Mouse (Mus musculus): Measurements from ENCODE around the gene Rbm8a. TPM values are rescaled to one million over a fixed set of nuclear protein-coding genes. Genes with fewer than 3 reads are reported as not detected.

Rbm8a gene
- polyA plus RNA-seq, 1 experiment from 2014 or later, result 137 TPM

DNA sequence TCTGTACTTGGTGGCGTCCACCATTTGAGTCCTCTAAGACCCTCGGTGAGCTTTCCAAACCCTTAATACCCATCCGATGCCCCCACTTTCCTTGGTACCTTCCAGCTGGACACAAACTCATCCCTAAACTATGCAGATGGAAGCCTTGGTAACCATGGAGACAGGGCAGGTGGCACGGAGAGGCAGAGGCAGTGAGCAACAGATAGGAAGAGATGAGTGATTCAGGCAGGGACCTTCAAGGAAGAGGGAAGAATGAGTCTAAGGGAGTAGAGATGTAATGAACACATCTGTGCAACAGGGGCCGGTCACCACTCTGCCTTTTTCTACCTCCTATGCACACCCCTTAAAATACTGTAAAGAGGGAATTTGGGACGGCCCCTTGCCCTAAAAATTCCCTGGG is 34.1 kb upstream of the Rbm8a start:
- H3K4me1 ChIP-seq (replicated peaks; ENCODE audit: control insufficient read depth, insufficient read depth, low read length), result peaks cover 37% of the 10 kb centered on the region
- H3K27me3 ChIP-seq (replicated peaks; ENCODE audit: control insufficient read depth, insufficient read depth, low read length), result peaks cover 24% of the 10 kb centered on the region; the same call in 1 of the 2 replicates
- ATAC-seq (replicated peaks; ENCODE audit: low FRiP score, low TSS enrichment, low read depth) (no peak), DNase-seq (ENCODE audit: low spot score) (no peak)
- H3K4me2 ChIP-seq (ENCODE audit: low read length), result peak overlapping the region; percentile 96
- WGBS, result 25% methylated on average over 6 of the region's 6 CpGs
- no peaks in the 10 kb centered on the region for H3K36me3 ChIP-seq (ENCODE audit: control insufficient read depth, insufficient read depth, low read length)
- H3K4me3 ChIP-seq (ENCODE audit: low read depth, low read length), result peak overlapping the region; percentile 48; the same call in 1 of the 2 replicates
- no peaks in the 10 kb centered on the region for H3K9me3 ChIP-seq (ENCODE audit: control insufficient read depth, low read length)
- no peak overlapping the region for H3K27ac ChIP-seq (ENCODE audit: low read depth)
- H3K9ac ChIP-seq (ENCODE audit: low read length), result no peak overlapping the region

DNA sequence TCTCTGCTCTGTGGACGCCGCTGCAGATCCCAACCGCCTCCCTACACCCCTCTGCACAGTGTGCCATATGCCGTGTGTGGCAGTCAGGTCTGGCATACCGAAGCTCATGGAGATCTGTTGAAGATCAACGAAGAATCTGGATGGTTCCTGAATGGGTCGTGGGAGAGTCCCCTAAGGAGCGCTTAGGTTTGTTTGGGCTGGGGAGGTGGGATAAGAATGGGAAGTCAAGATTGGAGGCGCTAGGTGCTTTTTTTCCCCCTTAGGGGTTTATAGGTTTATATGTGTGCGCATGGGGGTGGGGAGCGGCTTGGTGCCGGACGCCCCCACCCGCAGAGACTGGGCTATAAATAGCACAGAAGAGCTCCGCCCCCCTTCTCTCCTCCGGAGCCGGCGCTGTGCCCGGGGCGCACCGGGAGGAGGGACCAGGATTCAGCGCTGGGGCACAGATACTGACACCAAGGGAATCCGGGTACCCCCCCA is 33.5 kb upstream of the Rbm8a start, which contains the start of gene Ankrd34a:
Ankrd34a (plus strand) TSS at position 409 of the 480 bp plus-strand sequence.
- DNase-seq (ENCODE audit: low spot score) (no peak), ATAC-seq (replicated peaks; ENCODE audit: low FRiP score, low TSS enrichment, low read depth) (no peak)
- H3K4me1 ChIP-seq (replicated peaks; ENCODE audit: control insufficient read depth, insufficient read depth, low read length), result peaks cover 37% of the 10 kb centered on the region
- no peaks in the 10 kb centered on the region for H3K9me3 ChIP-seq (ENCODE audit: control insufficient read depth, low read length)
- peak within 1 kb of the TSS; percentile 48 for H3K4me3 ChIP-seq (ENCODE audit: low read depth, low read length)
- H3K36me3 ChIP-seq (ENCODE audit: control insufficient read depth, insufficient read depth, low read length), result no peaks in the 10 kb centered on the region
- peak within 1 kb of the TSS; percentile 47; the same call in 1 of the 2 replicates for H3K27ac ChIP-seq (ENCODE audit: low read depth)
- H3K9ac ChIP-seq (ENCODE audit: low read length), result peak within 1 kb of the TSS; percentile 50
- peak within 1 kb of the TSS; percentile 96 for H3K4me2 ChIP-seq (ENCODE audit: low read length)
- peaks cover 24% of the 10 kb centered on the region; the same call in 1 of the 2 replicates for H3K27me3 ChIP-seq (replicated peaks; ENCODE audit: control insufficient read depth, insufficient read depth, low read length)
- 1% methylated on average over 19 of the region's 23 CpGs for WGBS

DNA sequence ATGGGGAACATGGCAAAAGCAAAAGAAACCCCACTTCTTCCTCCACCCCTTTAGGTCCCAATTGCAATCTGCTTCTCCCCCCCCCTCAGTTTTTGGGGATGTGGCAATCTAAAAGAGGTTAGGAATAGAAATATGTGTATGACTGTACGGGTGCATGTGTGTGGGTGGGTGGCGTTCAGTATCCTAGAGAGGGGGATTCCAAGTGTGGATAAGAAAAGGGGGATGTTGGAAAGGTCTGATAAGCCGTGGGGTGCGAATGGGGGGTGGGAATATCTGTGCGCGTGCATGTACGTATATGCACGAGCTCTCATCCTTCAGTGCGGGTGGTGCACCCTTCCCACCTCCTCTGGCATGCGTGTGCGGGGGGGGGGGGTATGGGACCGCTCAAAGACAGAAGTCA is 32.9 kb upstream of the Rbm8a start:
- no peak overlapping the region for H3K27ac ChIP-seq (ENCODE audit: low read depth)
- H3K4me1 ChIP-seq (replicated peaks; ENCODE audit: control insufficient read depth, insufficient read depth, low read length), result peaks cover 37% of the 10 kb centered on the region
- H3K4me3 ChIP-seq (ENCODE audit: low read depth, low read length), result peak overlapping the region; percentile 48
- no peak for DNase-seq (ENCODE audit: low spot score)
- WGBS, result 2% methylated on average over 11 of the region's 12 CpGs
- H3K9ac ChIP-seq (ENCODE audit: low read length), result peak overlapping the region; percentile 50
- peak overlapping the region; percentile 96 for H3K4me2 ChIP-seq (ENCODE audit: low read length)
- H3K9me3 ChIP-seq (ENCODE audit: control insufficient read depth, low read length), result no peaks in the 10 kb centered on the region
- ATAC-seq (replicated peaks; ENCODE audit: low FRiP score, low TSS enrichment, low read depth), result no peak
- peaks cover 24% of the 10 kb centered on the region; the same call in 1 of the 2 replicates for H3K27me3 ChIP-seq (replicated peaks; ENCODE audit: control insufficient read depth, insufficient read depth, low read length)
- no peaks in the 10 kb centered on the region for H3K36me3 ChIP-seq (ENCODE audit: control insufficient read depth, insufficient read depth, low read length)

DNA sequence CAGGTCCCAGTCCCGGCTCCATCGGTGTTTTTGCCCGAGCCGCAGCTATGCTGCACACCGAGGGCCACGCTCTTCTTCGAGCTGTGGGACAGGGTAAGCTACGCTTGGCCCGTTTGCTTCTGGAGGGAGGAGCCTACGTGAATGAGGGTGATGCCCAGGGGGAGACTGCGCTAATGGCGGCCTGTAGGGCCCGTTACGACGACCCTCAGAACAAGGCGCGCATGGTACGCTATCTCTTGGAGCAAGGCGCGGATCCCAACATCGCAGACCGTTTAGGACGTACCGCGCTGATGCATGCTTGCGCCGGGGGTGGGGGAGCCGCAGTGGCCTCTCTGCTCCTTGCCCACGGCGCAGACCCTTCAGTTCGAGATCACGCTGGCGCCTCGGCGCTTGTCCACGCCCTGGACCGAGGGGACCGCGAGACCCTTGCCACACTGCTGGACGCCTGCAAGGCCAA is 32.3 kb upstream of the Rbm8a start:
- H3K27ac ChIP-seq (ENCODE audit: low read depth), result peak overlapping the region; percentile 47
- peak; percentile 78 for DNase-seq (ENCODE audit: low spot score)

DNA sequence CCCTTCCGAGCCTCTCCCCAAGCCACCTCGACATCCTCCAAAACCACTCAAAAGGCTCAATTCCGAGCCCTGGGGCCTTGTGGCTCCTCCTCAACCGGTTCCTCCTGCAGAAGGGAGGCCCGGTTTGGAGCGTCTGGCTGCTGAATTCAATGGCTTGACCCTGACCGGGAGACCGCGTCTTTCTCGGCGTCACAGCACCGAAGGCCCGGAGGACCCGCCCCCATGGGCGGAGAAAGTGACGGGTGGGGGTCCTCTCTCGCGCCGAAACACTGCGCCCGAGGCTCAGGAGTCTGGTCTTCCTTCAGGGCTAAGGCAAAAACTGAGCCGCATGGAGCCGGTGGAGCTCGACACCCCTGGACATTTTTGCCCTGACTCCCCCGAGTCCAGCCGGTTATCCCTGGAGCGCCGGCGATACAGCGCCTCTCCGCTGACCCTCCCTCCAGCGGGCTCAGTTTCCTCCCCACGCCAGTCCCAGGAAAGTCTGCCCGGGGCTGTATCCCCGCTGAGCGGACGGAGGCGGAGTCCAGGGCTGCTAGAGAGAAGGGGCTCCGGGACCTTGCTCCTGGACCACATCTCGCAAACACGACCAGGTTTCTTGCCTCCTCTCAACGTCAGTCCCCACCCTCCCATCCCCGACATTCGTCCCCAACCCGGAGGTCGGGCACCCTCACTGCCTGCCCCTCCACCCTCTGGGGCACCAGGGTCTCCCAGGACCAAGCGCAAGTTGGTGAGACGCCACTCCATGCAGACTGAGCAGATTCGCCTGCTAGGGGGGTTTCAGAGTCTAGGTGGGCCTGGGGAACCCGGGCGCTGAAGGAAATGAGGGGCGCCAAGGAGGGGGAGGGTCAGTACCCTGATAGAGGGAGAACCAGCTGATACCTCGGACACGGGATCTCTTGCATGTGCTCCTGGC is 31.3 kb upstream of the Rbm8a start:
- Histone ChIP-seq H3K9ac (ENCODE audit: low read length) (peak overlapping the region; percentile 50), H3K4me2 (ENCODE audit: low read length) (peak overlapping the region; percentile 96), H3K9me3 (ENCODE audit: control insufficient read depth, low read length) (no peaks in the 10 kb centered on the region), H3K27ac (ENCODE audit: low read depth) (peak overlapping the region; percentile 47), H3K4me1 (replicated peaks; ENCODE audit: control insufficient read depth, insufficient read depth, low read length) (peaks cover 34% of the 10 kb centered on the region), H3K36me3 (ENCODE audit: control insufficient read depth, insufficient read depth, low read length) (0 out of 2 replicates have a peak, but pooled peaks cover under 1% of the 10 kb centered on the region), H3K27me3 (replicated peaks; ENCODE audit: control insufficient read depth, insufficient read depth, low read length) (peaks cover 24% of the 10 kb centered on the region; the same call in 1 of the 2 replicates), H3K4me3 (ENCODE audit: low read depth, low read length) (peak overlapping the region; percentile 48)
- DNase-seq (ENCODE audit: low spot score), result peak; percentile 82
- 1% methylated on average over 54 of the region's 54 CpGs for WGBS
- ATAC-seq (replicated peaks; ENCODE audit: low FRiP score, low TSS enrichment, low read depth), result no peak

More for the DNA sequence above, 32.3 kb upstream of the Rbm8a start:
- Histone ChIP-seq H3K4me3 (ENCODE audit: low read depth, low read length) (peak overlapping the region; percentile 48), H3K9ac (ENCODE audit: low read length) (peak overlapping the region; percentile 50), H3K36me3 (ENCODE audit: control insufficient read depth, insufficient read depth, low read length) (no peaks in the 10 kb centered on the region), H3K4me2 (ENCODE audit: low read length) (peak overlapping the region; percentile 96), H3K27me3 (replicated peaks; ENCODE audit: control insufficient read depth, insufficient read depth, low read length) (peaks cover 24% of the 10 kb centered on the region; the same call in 1 of the 2 replicates), H3K4me1 (replicated peaks; ENCODE audit: control insufficient read depth, insufficient read depth, low read length) (peaks cover 35% of the 10 kb centered on the region), H3K9me3 (ENCODE audit: control insufficient read depth, low read length) (no peaks in the 10 kb centered on the region)
- no peak for ATAC-seq (replicated peaks; ENCODE audit: low FRiP score, low TSS enrichment, low read depth)
- under 1% methylated on average over 40 of the region's 40 CpGs for WGBS

DNA sequence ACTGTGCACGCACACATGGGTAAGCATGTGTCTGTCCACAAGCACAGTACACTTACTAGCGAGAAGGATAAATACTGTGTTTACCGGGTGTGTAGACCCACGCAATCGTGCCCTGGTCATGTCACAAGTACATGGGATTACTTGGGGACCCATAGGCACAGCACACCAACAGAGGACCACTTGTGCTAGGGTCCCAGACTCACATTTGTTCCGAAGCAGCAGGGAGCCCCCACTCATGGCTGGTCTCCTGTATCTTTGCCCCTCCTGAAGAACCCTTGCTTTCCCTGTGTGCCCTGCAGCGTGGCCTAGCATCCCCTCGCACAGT is 30.7 kb upstream of the Rbm8a start:
- Histone ChIP-seq H3K27ac (ENCODE audit: low read depth) (no peak overlapping the region), H3K4me3 (ENCODE audit: low read depth, low read length) (0 out of 2 replicates have a peak overlapping the region, but pooled peaks have one; percentile 48), H3K36me3 (ENCODE audit: control insufficient read depth, insufficient read depth, low read length) (peaks cover 7% of the 10 kb centered on the region; the same call in 1 of the 2 replicates), H3K27me3 (replicated peaks; ENCODE audit: control insufficient read depth, insufficient read depth, low read length) (peaks cover 24% of the 10 kb centered on the region; the same call in 1 of the 2 replicates), H3K9me3 (ENCODE audit: control insufficient read depth, low read length) (no peaks in the 10 kb centered on the region), H3K4me2 (ENCODE audit: low read length) (peak overlapping the region; percentile 96), H3K9ac (ENCODE audit: low read length) (no peak overlapping the region), H3K4me1 (replicated peaks; ENCODE audit: control insufficient read depth, insufficient read depth, low read length) (peaks cover 38% of the 10 kb centered on the region)
- WGBS, result 56% methylated on average over 8 of the region's 8 CpGs
- ATAC-seq (replicated peaks; ENCODE audit: low FRiP score, low TSS enrichment, low read depth) (no peak), DNase-seq (ENCODE audit: low spot score) (no peak)

DNA sequence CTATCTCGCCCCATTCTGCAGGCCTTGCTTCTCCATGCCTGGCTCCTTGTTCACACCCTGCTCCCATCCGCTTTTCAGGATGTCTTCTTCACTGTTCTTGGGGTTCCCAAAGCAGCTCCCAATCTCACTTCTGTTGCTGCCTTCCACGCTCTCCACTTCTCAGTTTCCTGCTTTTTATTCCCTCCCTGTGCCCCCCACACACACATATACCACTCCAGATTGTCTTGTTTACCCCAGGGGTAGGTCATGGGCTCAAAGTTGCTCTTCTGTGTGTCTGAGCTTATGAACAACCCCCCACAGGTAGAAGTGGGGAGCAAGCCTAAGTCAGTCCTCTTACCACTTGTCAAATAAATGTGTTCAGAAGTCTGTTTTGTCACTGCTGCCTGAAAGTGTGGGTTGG is 30.3 kb upstream of the Rbm8a start:
- DNase-seq (ENCODE audit: low spot score) (no peak), ATAC-seq (replicated peaks; ENCODE audit: low FRiP score, low TSS enrichment, low read depth) (no peak)
- no peaks in the 10 kb centered on the region for H3K9me3 ChIP-seq (ENCODE audit: control insufficient read depth, low read length)
- H3K9ac ChIP-seq (ENCODE audit: low read length), result no peak overlapping the region
- WGBS, result 83% methylated on average over 3 of the region's 3 CpGs
- H3K4me3 ChIP-seq (ENCODE audit: low read depth, low read length), result no peak overlapping the region
- no peak overlapping the region for H3K4me2 ChIP-seq (ENCODE audit: low read length)
- peaks cover 24% of the 10 kb centered on the region; the same call in 1 of the 2 replicates for H3K27me3 ChIP-seq (replicated peaks; ENCODE audit: control insufficient read depth, insufficient read depth, low read length)
- no peak overlapping the region for H3K27ac ChIP-seq (ENCODE audit: low read depth)
- peaks cover 38% of the 10 kb centered on the region for H3K4me1 ChIP-seq (replicated peaks; ENCODE audit: control insufficient read depth, insufficient read depth, low read length)
- H3K36me3 ChIP-seq (ENCODE audit: control insufficient read depth, insufficient read depth, low read length), result peaks cover 7% of the 10 kb centered on the region; the same call in 1 of the 2 replicates

DNA sequence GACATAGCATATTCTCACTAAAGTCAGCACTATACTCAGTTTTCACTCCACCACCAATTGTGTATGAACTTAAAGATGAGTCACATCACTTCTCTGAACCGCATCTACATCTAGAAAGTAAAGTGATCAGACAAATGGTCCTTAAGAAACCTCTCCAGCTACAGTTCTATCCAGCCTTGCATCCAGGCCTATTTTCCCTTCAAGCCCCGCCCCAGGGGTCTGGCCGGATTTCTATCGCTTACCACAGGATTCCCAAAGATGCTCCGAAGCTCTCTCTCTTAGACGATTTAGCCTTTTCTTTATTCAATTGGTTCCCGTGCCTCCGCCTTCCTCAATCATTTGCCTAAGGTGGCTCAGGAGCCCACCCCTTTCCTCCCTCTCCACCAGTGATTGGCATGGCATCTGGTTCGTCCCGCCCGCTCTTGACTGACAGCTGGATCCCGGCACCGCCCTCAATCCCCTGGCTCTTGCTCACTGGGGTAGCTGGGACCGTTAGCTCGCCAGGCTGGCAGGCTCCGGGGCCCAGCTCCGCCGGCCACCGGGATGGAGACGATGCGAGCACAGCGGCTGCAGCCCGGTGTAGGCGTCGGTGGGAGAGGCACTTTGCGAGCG is 29.0 kb upstream of the Rbm8a start, which contains the start of gene Lix1l:
Lix1l (plus strand) TSS at position 511 of the 612 bp plus-strand sequence.
- H3K9ac ChIP-seq (ENCODE audit: low read length), result peak within 1 kb of the TSS; percentile 70

More for the DNA sequence above, 29.0 kb upstream of the Rbm8a start, which contains the start of gene Lix1l:
- H3K36me3 ChIP-seq (ENCODE audit: control insufficient read depth, insufficient read depth, low read length), result peaks cover 10% of the 10 kb centered on the region; the same call in 1 of the 2 replicates
- H3K27ac ChIP-seq (ENCODE audit: low read depth), result peak within 1 kb of the TSS; percentile 94
- no peaks in the 10 kb centered on the region for H3K9me3 ChIP-seq (ENCODE audit: control insufficient read depth, low read length)
- ATAC-seq (replicated peaks; ENCODE audit: low FRiP score, low TSS enrichment, low read depth) (peak; percentile 91), DNase-seq (ENCODE audit: low spot score) (peak; percentile 91)
- peaks cover 36% of the 10 kb centered on the region for H3K4me1 ChIP-seq (replicated peaks; ENCODE audit: control insufficient read depth, insufficient read depth, low read length)
- H3K4me2 ChIP-seq (ENCODE audit: low read length), result peak within 1 kb of the TSS; percentile 74
- under 1% methylated on average over 27 of the region's 27 CpGs for WGBS
- H3K4me3 ChIP-seq (ENCODE audit: low read depth, low read length), result peak within 1 kb of the TSS; percentile 65
- peaks cover 17% of the 10 kb centered on the region; the same call in 1 of the 2 replicates for H3K27me3 ChIP-seq (replicated peaks; ENCODE audit: control insufficient read depth, insufficient read depth, low read length)
